Mouse (Mus musculus) forebrain, embryonic 14.5 days (tissue): ENCODE measurements at regions not wholly inside any gene's neighbourhood (a gene's known extent, or its start where the extent isn't known, plus 50 kb on each side); places are given as distances from the start of the nearest gene placed in this dataset.
A peak's percentile ranks its signal among the peaks of the same experiment; 100 is the strongest.

Experiments used
- ATAC-seq: fragments of 200-750 bp; cut with Nextera tagmentation; 2 replicates; pipeline ENCODE4 v1.8.0; 2017; ENCODE audit warnings: mild to moderate bottlenecking, moderate library complexity
- DNase-seq: peaks from one replicate; pipeline ENCODE4 v3.0.0-alpha.2; 2015; ENCODE audit warnings: low spot score
- H3K27ac ChIP-seq: fragments of 300-500 bp; sonication (generic); 2 replicates; pipeline ENCODE4 v1.5.1; 2014; ENCODE audit warnings: low read depth, mild to moderate bottlenecking, control low read depth, low read length, moderate library complexity
- H3K27me3 ChIP-seq: fragments of 300-500 bp; sonication (generic); replicated peaks from 2 replicates; pipeline ENCODE4 v1.6.1; 2014; ENCODE audit warnings: low read length, control low read depth, mixed read lengths; ENCODE audit not compliant: control insufficient read depth, insufficient read depth
- H3K36me3 ChIP-seq: fragments of 300-500 bp; sonication (generic); 2 replicates; pipeline ENCODE4 v1.6.1; 2014; ENCODE audit warnings: low read length, control low read depth; ENCODE audit not compliant: control insufficient read depth, insufficient read depth
- H3K4me1 ChIP-seq: fragments of 300-500 bp; sonication (generic); 2 replicates; pipeline ENCODE4 v1.6.1; 2014; ENCODE audit warnings: antibody characterized with exemption, low read length, control low read depth; ENCODE audit not compliant: control insufficient read depth, insufficient read depth
- H3K4me2 ChIP-seq: fragments of 300-500 bp; sonication (generic); 2 replicates; pipeline ENCODE4 v1.6.1; 2014; ENCODE audit warnings: mild to moderate bottlenecking, control low read depth, low read length
- H3K4me3 ChIP-seq: fragments of 300-500 bp; sonication (generic); 2 replicates; pipeline ENCODE4 v1.5.1; 2014; ENCODE audit warnings: low read depth, low read length, control low read depth
- H3K9ac ChIP-seq: fragments of 300-500 bp; sonication (generic); 2 replicates; pipeline ENCODE4 v1.6.1; 2014; ENCODE audit warnings: mild to moderate bottlenecking, low read length, control low read depth, moderate library complexity
- H3K9me3 ChIP-seq: fragments of 300-500 bp; sonication (generic); replicated peaks from 2 replicates; pipeline ENCODE4 v1.6.1; 2016; ENCODE audit warnings: low read length, control low read depth, mixed read lengths; ENCODE audit not compliant: control insufficient read depth
- WGBS: fragments of 180-500 bp; shearing (Covaris S2); extraction: QIAGEN DNeasy Blood & Tissue Kit; methylation state at CpG from one replicate; pipeline ENCODE4 v1.1.7; 2014; 5-methylcytosine and 5-hydroxymethylcytosine counted together

DNA sequence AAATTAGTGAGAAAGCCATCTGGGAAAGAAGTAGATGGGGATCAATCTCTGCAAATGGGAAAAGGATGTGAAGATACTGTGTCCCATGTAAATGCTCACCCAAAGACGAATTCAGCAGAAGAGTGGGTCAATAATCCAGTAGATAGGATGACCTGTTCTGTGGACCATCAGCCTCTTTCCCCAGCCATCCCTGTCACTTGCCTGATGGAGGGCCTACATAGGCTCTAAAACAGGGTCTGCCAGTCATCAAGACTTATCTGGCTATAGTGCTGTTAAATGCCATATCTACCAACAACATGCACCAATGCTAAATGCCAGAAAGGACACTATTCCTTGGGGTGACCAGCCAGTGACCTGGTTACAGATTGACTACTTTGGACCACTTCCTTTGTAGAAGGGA, 316.5 kb upstream of the Trpc7 start:
- peaks cover 5% of the 10 kb centered on the region; the same call in 1 of the 2 replicates for H3K4me1 ChIP-seq
- no peaks in the 10 kb centered on the region for H3K9me3 ChIP-seq
- H3K9ac ChIP-seq, result no peak overlapping the region
- DNase-seq, result no peak
- H3K27ac ChIP-seq, result no peak overlapping the region
- 71% methylated on average over 1 of the region's 1 CpGs for WGBS
- no peak overlapping the region for H3K4me2 ChIP-seq
- H3K27me3 ChIP-seq, result no peaks in the 10 kb centered on the region
- no peak for ATAC-seq
- no peaks in the 10 kb centered on the region for H3K36me3 ChIP-seq
- no peak overlapping the region for H3K4me3 ChIP-seq

DNA sequence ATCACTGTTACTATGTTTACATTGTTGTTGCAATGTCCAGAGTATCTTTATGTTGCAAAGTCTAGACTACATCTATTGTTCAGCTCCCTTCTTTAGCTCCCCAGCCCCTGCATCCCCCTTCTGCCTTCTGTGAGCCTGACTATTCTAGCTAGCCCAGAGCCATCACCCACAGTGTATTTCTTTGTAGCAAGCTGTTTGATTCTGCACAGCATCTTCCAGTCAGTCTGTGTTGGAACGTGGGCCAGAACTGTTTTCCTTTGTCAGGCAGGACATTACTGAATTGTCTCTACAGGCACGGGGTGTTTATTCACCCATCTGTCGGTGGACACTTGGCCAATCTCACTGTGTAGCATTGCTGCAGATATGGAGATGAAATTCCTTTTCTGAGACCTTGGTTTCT, 295.4 kb upstream of the Trpc7 start:
- 70% methylated on average over 3 of the region's 3 CpGs for WGBS
- Histone ChIP-seq H3K36me3 (no peaks in the 10 kb centered on the region), H3K27ac (no peak overlapping the region), H3K4me3 (no peak overlapping the region), H3K9ac (no peak overlapping the region), H3K9me3 (no peaks in the 10 kb centered on the region), H3K27me3 (no peaks in the 10 kb centered on the region), H3K4me1 (no peaks in the 10 kb centered on the region), H3K4me2 (no peak overlapping the region)
- peak; percentile 18 for DNase-seq
- no peak for ATAC-seq

DNA sequence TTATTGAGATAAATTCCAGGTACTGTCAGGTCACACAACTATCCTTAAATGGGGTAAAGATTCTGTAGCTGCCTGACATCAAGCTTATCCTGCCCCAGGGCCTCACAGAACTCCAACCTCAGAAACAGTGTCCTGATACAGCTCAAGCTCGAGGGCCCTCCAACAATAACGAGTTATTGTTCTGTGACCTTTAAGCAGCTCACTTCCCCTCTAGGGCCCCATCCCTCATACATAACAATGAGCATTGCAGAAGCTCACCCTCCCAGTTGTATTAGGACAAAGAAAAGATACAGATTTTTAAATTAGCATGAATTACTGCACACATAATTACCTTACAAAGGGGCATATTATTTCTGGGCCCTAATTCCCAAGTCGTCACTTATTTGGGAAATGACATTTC, 293.5 kb upstream of the Trpc7 start:
- ATAC-seq (no peak), DNase-seq (no peak)
- H3K4me3 ChIP-seq, result no peak overlapping the region
- H3K36me3 ChIP-seq, result no peaks in the 10 kb centered on the region
- 13% methylated on average over 3 of the region's 3 CpGs for WGBS
- no peaks in the 10 kb centered on the region for H3K27me3 ChIP-seq
- H3K4me1 ChIP-seq, result no peaks in the 10 kb centered on the region
- H3K9me3 ChIP-seq, result no peaks in the 10 kb centered on the region
- no peak overlapping the region for H3K9ac ChIP-seq
- H3K27ac ChIP-seq, result no peak overlapping the region
- no peak overlapping the region for H3K4me2 ChIP-seq

DNA sequence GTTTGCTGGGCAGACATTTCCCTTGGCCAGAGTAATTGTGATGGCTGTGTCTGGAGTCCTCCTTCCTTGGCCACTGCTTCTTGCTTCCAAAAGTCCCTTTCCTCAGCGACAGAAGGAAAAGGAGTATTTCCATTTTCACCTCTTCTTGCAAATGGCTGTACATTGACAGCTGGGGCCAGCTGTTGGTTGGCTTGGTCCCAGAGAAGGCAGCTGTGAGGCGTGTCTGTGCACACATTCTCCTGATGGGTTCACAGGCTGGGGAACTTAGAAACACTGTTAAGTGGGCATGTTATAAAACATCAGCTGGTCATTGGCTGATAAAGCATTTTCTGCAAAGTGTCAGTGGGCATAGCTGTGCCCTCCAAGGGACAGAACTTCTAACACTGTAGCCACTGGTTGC, 290.4 kb upstream of the Trpc7 start:
- H3K4me2 ChIP-seq, result no peak overlapping the region

DNA sequence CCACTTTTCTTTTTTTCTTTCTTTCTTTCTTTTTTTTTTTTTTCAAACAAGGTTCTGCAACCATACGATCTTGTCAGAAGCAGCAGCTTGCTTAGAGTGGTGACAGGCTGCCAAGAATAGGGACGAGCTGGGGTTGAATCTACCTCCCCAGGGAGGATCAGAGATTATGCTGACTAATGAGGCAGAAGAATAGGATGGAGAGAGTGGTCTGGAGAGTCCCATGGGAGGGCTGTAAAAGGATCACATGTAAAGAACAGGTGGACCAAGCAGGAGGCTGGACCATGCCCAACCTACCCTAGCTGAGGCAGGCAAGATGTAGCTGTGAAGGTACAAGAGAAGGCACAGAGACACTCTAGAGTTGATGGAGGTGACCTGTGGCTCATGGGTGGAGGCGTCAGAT, 274.4 kb upstream of the Trpc7 start:
- WGBS, result 67% methylated on average over 3 of the region's 3 CpGs
- ATAC-seq, result no peak
- Histone ChIP-seq H3K9me3 (no peaks in the 10 kb centered on the region), H3K4me2 (no peak overlapping the region), H3K9ac (no peak overlapping the region), H3K27ac (no peak overlapping the region), H3K4me1 (no peaks in the 10 kb centered on the region), H3K27me3 (no peaks in the 10 kb centered on the region), H3K4me3 (no peak overlapping the region), H3K36me3 (no peaks in the 10 kb centered on the region)
- DNase-seq, result no peak

More for the DNA sequence above, 290.4 kb upstream of the Trpc7 start:
- no peaks in the 10 kb centered on the region for H3K9me3 ChIP-seq
- no peak overlapping the region for H3K27ac ChIP-seq
- no peaks in the 10 kb centered on the region for H3K36me3 ChIP-seq
- DNase-seq (no peak), ATAC-seq (no peak)
- no peak overlapping the region for H3K4me3 ChIP-seq
- no peak overlapping the region for H3K9ac ChIP-seq
- no peaks in the 10 kb centered on the region for H3K27me3 ChIP-seq
- no peaks in the 10 kb centered on the region for H3K4me1 ChIP-seq
- 78% methylated on average over 2 of the region's 2 CpGs for WGBS

DNA sequence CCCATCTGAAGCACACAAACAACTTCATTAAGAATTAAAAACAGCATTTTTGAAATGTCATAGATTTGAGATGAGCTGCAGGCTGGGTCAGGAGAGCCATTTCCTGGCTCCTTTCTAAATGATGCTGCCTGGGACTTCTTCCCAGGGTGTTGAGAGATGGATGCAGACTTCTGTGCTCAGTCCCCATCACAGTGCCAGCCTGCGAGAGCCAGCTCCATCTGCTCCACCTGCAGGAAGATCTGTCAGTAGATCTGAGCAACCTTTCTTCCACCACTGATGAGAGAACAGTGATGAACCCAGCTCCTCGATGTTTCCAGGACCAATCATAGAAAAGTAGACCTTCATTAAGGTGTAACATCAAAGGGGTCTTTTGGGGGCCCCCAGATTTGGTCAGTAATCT, 273.8 kb upstream of the Trpc7 start:
- Histone ChIP-seq H3K9ac (no peak overlapping the region), H3K4me1 (no peaks in the 10 kb centered on the region), H3K27me3 (no peaks in the 10 kb centered on the region), H3K27ac (no peak overlapping the region), H3K4me3 (no peak overlapping the region), H3K9me3 (no peaks in the 10 kb centered on the region), H3K36me3 (no peaks in the 10 kb centered on the region), H3K4me2 (no peak overlapping the region)
- no peak for ATAC-seq
- DNase-seq, result no peak
- WGBS, result 83% methylated on average over 2 of the region's 2 CpGs

DNA sequence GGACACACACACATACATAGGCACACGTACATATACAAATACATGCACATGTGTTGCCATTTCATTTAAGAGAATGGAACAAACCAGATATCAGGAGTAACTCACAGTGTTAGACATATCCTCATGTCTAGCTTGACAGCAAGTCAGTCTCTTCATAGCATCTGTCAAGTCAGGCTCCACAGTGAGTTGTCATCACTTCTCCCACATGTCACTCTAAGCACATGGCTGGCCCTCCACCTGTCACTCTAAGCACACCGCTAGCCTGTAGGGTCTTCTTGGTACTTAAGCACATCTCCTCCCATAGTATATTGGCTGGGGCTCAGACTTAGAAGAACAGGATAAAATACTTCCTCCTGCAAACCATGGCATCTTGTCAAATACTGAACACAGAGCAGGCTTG, 269.6 kb upstream of the Trpc7 start:
- ATAC-seq (no peak), DNase-seq (no peak)
- no peaks in the 10 kb centered on the region for H3K27me3 ChIP-seq
- no peak overlapping the region for H3K4me3 ChIP-seq
- no peak overlapping the region for H3K27ac ChIP-seq
- H3K4me2 ChIP-seq, result no peak overlapping the region
- H3K9me3 ChIP-seq, result no peaks in the 10 kb centered on the region
- no peak overlapping the region for H3K9ac ChIP-seq
- H3K36me3 ChIP-seq, result no peaks in the 10 kb centered on the region
- WGBS, result 79% methylated on average over 2 of the region's 2 CpGs
- H3K4me1 ChIP-seq, result no peaks in the 10 kb centered on the region; the same call in 1 of the 2 replicates

DNA sequence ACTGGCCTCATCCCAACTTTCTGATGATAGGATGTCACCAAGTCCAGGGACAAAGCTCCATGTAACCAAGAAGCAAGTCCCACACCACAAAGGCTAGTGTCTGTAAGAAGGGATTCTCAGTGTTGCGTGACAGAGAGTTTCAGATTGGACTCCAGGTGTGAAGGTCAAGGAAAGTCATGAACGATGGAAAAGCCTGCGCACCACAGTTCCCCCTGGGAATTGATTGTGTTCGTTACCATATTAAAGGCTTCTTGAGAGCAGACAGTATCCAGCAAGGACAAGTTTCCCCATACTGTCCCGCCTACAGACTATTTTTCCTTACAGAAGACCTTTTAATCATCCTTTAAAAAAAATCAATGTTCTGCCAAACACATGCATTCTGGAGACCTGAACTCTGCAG, 257.0 kb upstream of the Trpc7 start:
- ATAC-seq (no peak), DNase-seq (no peak)
- peaks cover 8% of the 10 kb centered on the region for H3K4me1 ChIP-seq
- H3K36me3 ChIP-seq, result no peaks in the 10 kb centered on the region
- no peak overlapping the region for H3K9ac ChIP-seq
- no peaks in the 10 kb centered on the region for H3K9me3 ChIP-seq
- H3K27me3 ChIP-seq, result no peaks in the 10 kb centered on the region
- no peak overlapping the region for H3K4me2 ChIP-seq
- H3K27ac ChIP-seq, result no peak overlapping the region
- H3K4me3 ChIP-seq, result no peak overlapping the region
- WGBS, result 66% methylated on average over 5 of the region's 5 CpGs

DNA sequence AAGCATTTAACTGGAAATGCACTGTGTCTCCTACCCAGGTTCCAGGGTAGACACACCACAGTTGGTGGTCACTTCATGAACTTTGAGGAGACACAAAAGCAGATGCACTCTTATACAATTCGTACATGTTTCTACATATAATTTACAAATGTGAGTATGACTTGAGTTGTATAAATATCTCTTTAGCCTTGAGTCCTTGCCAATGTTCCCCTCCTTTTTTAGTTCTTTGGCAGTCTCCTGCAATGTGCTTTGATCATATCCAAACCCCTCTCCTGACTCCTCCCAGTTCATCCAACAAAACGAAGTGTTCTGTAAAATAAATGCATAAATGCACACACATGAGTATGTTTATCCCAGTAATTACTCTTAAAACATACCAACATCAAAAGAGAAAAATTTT, 251.8 kb upstream of the Trpc7 start:
- Histone ChIP-seq H3K27me3 (no peaks in the 10 kb centered on the region), H3K4me3 (no peak overlapping the region), H3K36me3 (no peaks in the 10 kb centered on the region), H3K9ac (no peak overlapping the region), H3K9me3 (no peaks in the 10 kb centered on the region), H3K4me2 (no peak overlapping the region), H3K27ac (no peak overlapping the region), H3K4me1 (peaks cover 10% of the 10 kb centered on the region)
- 65% methylated on average over 2 of the region's 2 CpGs for WGBS
- DNase-seq (no peak), ATAC-seq (no peak)

DNA sequence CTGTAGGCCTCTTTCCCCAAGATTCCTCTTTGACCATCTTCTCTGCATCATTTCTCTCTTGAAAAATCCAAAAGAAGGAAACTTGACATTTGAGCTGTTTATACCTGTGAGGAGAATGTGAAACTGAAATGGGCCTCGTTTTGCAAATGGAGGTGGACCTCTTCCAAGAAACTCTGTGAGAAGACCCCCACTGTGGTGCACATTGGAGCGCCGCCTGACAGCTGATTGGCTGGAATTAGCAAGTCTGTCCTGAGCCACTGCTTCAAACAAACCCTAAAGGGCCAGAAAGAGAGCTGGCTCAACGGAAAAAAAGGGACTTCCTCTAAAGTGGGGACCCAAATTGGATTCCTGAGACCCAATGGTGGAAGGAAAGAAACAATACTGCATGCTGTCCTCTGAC, 250.9 kb upstream of the Trpc7 start:
- Histone ChIP-seq H3K9ac (no peak overlapping the region), H3K9me3 (no peaks in the 10 kb centered on the region), H3K4me1 (peaks cover 12% of the 10 kb centered on the region), H3K4me3 (no peak overlapping the region), H3K27me3 (no peaks in the 10 kb centered on the region), H3K27ac (no peak overlapping the region), H3K36me3 (no peaks in the 10 kb centered on the region), H3K4me2 (no peak overlapping the region)
- ATAC-seq (no peak), DNase-seq (peak; percentile 56)
- 12% methylated on average over 4 of the region's 4 CpGs for WGBS
